Mouse (Mus musculus): ENCODE measurements around the gene Gpr63.
"Not testable (repeated sequence)": the region's sequence is repeated elsewhere in the genome, so short reads cannot be mapped to it uniquely, and the experiment has no call there.

The Gpr63 gene

DNA sequence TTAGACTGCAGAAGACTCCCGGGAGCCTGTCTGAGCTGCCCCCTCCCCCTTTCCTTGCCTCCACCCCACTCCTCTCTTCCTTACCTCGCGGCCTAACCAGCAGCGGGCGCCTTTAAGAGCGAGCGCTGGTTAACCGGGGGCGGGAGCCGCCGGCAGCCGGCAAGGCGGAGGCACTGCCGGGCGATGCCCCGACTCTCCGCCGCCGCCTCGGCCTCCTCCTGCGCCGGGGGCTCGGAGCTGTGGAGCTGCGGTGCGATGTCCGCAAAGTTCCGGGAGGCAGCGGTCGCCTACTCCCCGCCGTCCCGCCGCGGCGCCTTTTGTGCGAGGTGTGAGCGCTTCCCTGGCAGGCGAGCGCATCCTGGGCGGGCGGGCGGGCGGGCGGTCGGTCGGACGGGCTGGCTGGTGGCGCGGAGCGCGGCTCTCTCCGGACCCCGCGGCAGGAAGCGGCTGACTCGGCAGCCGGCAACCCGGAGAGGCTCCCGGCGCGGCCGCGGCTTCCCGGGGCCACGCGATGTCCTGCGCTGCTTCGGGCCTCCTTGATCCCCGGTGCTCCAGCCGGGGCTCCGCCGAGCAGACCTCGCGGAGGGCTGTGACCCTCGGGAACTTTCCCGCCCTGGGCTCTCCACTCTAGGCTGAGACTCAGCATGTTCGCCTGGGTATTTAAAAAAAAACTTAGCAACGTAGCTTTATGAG, at the start of gene Gpr63:
Gene Gpr63 (plus strand): TSS at position 109 of the 693 bp plus-strand sequence.
- DNase-seq (ENCODE audit: low spot score in 2 of 2), result peak in 1 of 2 experiments; percentile 7

DNA sequence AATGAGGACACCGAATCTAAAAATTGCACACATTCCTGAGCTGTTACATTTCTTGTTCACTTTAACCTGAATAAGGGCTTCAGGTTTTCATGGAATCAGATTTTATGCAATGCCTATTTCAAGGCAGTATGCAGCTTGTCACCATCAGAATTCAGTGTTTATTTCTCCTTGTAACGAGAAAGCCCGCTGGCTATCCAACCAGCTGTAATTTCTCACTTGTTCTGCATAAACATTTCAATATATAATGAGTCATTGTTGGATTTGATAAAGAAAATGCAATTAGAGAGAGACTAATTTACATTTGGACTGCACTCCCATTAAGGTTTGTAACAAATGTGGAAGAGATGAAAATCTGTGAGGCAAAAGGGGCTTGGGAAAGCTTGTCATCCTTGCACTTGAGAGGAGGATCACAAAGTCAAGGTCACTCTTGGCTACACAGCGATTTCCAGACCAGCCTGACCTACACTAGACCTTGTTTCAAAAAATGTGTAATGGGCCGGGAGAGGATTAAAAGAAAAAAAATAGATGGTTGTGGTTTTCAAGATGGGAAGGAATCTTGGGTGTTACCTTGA, 46.1 kb upstream of the Gpr63 start:
- DNase-seq (ENCODE audit: low spot score in 2 of 2), result no peak

DNA sequence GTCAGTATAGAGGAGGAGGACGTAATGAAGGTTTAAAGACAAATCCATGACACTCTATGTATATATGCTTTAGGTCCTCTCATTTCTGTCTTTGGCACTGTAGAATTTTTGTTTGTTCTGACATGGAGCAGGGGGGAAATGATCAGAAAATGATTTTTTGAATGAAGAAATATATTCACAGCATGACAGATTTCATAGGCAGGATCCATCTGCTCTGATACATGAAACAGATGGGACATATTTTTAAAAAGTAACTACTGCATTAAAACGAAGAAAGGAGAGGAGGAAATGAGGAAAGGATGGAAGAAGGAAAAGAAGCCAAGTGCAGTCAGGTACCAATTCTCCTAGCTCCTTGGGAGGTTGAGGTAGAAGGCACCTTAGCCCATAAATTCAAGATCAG, 41.5 kb upstream of the Gpr63 start:
- DNase-seq (ENCODE audit: low spot score in 2 of 2), result no peak

DNA sequence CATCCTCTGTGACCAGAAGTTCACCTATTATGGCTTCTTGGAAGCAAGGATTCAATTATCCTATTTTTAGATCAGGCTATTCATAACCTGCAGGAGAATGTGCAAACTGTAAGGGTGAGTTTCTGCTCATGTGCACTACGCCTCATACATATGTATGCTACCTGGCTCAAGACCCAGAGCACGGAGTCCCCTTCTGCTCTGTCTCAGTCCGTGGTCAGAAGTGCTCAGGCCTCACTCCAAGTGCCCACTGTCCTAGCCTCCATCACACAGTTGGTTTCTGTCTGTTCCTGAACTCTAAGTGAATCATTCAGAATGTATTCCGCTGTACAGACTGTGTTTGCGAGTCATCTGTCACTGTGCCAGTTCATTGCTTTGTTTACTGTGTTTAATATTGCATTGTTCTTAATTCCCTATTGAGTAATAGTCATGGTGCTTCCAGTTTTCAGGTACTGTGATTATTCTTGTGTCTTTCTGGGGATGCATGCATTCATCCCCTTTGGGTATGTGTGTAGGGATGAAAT, 37.9 kb upstream of the Gpr63 start:
- no peak for DNase-seq (ENCODE audit: low spot score in 2 of 2)

DNA sequence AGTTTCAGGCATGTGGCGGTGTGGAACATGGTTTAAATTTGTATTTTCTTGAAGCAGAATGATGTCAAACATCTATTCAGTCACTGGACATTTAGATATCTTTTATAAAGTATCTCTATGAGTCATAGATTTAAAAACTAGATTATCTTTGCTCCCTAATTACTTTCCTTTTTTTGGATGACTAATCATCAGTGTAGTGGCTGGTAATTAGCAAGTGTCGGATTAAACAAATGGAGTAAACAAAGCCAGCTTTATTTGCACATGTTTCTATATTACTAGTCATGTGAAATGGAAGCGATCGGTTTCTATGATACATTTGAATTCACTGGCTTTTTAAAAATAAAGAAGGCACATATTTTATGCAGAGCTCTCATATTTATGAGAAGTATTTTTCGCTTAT, 37.3 kb upstream of the Gpr63 start:
- no peak for DNase-seq (ENCODE audit: low spot score in 2 of 2)

DNA sequence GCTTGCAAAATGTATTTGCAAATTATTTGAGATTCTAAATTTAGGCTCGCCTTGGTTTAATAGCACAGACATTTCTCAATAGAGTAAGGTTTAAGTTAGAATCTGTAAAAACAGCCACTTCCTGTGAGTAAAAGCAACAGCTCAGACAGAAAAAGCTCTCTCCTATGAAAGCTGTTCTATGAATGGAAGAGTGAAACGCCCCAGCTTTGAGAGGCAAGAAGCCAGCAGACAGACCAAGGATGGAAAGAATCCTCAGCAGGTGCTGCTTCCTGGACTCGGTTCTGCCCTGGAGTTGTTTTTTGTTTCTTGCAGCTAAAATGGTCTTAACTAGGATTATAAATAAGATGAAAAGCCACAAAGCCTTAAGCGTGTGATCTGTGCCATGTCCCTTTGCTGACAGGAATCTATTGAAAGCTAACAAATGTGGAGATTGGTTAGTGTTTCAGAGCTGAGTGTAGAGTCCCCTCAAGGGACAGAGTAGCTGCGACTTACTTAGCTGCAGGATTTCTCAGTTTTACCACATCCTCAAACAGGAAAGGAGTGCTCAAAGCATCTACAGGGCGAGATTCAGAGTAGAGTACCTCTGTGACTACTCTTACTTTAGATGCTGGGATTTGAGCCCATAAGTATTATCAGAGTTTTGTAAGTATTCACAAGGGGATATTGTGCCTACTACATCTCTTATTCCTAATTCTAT, 23.3 kb upstream of the Gpr63 start:
- DNase-seq (ENCODE audit: low spot score in 2 of 2), result no peak

DNA sequence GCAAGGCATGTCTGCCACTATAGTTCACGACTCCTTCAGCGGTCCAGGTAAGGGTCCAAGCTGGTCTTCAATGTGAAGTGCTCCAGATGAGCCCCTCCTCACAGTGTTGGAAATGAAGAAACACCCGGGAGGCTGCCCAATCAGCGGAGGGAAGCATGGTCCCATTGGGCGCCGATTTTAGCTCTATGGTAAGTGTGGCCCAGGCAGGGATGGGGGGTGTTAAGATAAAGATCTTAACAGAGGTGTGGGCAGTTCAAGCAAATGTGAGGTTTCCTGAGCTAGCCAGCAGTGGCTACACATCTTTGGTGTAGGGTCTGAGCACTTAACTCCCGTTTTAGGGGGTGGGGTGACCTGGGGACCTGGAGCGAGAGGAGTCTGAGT, 299 bp upstream of the Gpr63 start:
- no peak for DNase-seq (ENCODE audit: low spot score in 2 of 2)

DNA sequence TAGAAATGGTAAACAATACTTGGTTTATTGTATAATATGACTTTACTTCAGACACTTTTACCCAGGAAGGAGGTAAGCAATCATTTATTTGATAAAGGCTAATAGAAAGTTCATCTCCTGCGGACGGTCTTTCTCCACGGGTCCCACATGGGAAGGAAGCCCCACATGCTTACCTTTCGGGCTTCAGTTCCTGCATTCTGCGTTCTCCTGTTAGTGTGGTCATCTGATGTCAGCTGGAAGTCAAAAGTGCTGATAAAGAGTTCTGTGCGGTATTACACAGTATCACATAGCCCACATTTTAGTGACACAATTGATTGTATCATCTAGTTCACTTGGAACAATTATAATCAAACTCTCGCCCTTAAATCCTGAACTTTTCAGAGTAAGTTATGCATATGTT, 1.0 kb downstream of the Gpr63 start:
- no peak for DNase-seq (ENCODE audit: low spot score in 2 of 2)

DNA sequence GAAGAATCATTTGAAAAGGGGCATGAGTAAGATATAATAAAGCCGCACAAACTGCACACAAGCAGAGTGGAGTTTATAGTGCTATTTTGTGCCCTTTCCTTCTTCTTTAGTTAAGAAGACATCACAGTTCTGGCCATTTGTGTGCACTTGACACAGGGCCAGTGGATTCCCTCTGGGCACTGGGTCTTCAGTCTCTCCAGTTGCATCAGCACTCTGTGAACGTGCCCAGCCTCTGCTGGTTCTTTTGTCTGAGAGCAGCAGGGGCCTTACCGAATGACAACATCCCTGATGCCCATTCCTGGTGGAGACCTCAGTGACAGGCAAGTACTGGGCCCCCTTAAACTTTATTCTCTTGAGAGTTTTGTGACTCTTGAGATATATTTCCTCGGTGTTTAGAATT, 12.4 kb downstream of the Gpr63 start:
- DNase-seq (ENCODE audit: low spot score in 2 of 2), result no peak

DNA sequence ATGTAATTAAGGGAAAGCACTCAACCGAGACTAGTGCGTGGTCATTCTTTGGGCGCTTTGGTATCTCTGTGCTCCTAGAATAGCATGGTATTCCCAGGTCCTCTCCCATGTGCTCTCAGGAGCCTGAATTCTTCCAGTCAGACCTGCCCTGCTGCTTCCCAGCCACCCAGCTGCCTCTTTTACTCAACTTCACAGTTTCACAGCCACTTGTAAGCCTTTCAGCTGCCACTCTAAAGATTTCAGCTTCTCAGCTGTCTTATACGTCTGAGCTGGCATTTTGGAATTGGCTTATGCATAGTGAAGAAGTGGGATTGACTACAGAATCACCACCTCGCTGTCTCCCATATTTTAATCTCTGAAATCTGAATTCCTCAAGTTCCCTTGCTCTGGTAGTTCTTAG, 19.4 kb downstream of the Gpr63 start:
- no peak for DNase-seq (ENCODE audit: low spot score in 2 of 2)

DNA sequence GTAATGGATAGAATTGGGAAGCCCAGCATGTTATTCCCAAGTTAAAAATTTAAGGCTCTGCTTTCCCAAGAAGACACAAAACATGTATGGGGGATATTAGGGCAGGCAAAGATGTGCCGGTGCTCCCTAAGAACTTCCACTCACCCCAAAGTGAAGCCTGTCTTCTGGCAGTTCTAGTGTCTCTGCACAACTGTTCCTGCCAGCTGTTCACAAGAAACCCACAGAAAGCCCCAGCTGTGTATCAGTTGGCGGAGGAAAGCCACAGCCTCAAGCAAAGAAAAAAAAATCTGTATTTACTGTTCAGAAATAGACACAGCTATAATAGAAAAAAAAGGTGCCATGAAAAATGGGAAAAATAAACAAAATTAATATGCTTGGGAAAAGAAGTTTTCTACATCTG, 25.3 kb downstream of the Gpr63 start:
- no peak for DNase-seq (ENCODE audit: low spot score in 2 of 2)

DNA sequence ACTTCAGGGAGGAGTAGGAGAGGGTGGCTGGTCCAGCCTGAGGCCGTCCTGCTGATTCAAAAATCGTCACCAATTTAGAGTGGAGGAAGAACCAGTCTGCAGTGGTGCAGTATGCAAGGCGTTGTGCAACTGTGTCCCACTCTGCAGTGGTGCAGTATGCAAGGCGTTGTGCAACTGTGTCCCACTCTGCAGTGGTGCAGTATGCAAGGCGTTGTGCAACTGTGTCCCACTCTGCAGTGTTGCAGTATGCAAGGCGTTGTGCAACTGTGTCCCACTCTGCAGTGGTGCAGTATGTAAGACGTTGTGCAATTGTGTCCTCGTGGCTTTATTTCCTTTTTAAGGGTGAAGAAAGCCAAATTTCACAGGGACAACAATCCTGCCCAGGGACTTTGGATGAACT, 43.1 kb downstream of the Gpr63 start:
- not testable (repeated sequence) for DNase-seq (ENCODE audit: low spot score in 2 of 2)

DNA sequence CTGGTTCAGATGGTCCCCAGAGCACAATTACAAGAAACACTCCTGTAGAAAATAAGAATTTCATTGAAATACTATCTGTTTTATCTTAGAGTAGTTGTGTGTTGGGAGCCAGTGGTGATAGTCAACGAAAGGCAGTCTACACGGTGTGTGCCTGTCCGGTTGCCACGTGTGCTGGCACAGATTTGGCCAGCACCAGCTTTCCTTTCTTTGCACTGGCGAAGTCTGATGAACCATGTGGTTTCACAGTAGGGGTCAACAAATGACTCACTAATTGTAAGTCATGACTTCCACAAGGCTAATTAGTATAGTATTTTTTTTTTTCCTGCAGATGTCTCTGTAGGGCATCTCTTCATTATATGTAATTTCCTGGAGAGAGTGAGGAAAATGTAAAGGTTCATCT, 45.6 kb downstream of the Gpr63 start:
- DNase-seq (ENCODE audit: low spot score in 2 of 2), result no peak

DNA sequence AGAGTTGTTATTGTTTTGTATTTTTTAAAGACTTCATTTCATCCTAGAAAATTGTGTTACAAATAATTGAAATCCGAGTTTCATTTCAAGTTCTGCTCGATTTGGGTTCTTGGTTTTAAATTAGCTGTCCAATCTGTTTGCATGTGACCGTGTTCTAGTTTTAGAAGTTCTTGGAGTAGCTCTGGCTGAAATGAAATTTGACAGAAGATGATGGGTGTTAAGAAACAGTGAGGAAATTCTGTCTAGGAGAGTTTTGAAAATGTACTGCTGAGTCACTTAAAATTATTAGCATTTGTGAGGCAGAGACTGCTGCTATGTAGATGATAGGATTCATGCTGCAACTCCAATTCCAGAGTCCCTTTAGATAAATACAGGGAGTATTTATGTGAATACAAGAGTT, 46.5 kb downstream of the Gpr63 start:
- DNase-seq (ENCODE audit: low spot score in 2 of 2), result no peak

DNA sequence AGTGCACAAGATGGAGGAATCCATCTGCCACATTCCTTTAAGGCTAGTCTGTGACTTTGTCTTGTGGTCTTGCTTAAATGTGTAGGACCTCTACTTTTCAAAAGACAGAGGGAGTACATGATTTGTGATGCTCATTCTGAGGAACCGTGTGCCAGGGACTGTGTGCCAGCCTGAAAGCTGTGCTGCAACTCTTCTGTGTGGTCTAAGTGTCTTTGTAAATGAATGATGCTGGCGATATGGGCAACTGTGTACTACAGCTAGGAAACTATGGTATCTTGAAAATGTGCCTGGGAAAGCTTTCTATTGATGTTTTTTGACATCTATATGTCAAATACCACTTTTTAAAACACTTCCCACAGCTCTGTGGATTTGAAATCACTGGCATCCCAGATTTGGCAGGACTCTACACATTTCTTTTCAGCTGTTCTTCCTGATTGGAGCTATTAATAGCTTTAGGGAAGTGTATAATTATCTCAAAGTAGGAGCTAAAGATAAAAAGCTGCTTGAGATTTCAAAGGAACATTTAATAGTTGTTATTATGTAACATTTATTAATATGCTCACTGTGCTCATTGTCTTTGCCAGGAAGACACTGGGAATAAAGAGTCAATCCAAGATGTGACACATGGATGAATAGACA, 48.9 kb downstream of the Gpr63 start:
- DNase-seq (ENCODE audit: low spot score in 2 of 2), result no peak

DNA sequence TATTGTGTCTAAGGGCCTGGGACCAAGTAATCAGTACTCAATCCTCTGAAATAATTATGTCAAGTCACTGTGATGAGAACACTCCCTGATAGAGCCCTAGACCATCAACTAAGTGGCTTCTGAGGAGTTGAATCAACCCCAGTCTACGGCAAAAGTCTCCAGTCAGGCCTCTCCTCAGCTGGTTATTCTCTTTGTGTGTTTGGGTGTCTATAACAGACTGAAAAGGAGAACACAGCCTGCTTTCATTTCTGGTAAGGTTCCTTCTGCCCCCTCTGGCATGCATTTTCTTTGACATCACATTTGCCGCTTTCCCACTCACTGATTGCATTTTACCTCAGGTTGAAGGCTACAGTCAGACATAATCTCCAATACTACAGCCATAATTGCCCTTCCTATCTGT, 62.0 kb downstream of the Gpr63 start:
- DNase-seq (ENCODE audit: low spot score in 2 of 2), result no peak

DNA sequence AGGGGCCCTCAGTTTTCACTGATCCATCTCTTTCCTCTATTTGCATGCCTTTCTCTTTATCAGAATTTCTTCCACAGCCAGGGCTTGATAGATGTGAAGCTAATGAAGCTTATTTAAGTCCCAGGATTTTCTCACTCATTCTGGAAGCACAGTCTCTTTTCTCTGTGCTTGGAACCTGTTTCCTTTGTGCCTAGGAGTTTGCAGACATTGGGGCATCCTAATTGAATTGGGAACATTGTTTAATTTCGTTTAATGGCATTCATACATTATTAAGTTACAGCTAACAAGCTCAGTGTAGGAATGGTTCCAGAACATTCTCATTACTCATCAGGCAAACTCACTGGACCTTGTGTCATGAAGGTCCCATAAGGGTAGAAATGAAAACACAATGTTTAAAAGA, 62.5 kb downstream of the Gpr63 start:
- DNase-seq (ENCODE audit: low spot score in 2 of 2), result no peak

DNA sequence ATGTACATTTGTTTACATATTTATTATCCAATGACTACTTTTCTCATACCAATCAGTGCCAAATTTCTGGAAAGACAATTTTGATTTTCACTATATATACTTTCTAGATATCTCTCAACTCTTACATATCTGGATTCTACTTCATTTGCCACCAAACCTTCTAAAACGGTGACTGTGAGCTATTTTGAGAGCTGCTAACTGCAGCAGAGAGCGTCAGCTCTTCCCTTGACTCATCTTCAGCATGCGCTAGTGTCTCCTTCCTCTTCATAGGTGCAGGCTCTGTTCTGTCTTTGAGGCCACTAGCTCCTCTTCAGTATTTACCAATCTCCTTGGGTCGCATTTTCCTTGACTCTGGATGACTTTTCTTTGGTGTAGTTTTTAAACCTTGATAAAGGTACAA, 63.7 kb downstream of the Gpr63 start:
- DNase-seq (ENCODE audit: low spot score in 2 of 2), result no peak

DNA sequence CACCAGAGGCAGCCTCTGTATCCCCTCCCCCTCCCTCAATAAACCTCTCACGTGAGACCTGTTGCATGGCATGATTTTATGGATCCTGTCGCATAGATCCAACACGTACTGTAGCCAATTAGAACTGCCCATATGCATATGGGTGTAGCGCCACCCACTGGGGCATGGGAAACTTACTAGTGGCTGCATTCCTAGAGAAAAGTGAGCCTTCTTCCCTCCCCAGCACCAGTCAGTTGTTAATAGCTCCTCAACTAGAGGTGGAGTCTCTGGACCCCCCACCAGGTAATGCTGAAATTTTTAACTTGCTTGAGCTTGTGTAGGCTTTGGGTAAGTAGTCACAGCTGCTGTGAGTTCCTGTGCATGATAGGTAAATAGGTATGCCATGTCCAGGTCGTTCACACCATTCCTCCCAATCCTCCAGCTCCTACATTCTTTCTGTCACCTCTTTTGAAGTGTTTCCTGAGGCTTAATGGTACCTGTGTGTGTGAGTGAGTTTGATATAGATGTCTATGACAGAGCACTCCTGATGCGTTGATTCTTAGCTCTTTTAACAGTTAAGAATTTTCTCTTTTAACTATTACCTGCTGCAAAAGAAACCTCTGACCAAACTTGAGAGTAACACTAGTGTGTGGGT, 69.1 kb downstream of the Gpr63 start:
- DNase-seq (ENCODE audit: low spot score in 2 of 2), result no peak

DNA sequence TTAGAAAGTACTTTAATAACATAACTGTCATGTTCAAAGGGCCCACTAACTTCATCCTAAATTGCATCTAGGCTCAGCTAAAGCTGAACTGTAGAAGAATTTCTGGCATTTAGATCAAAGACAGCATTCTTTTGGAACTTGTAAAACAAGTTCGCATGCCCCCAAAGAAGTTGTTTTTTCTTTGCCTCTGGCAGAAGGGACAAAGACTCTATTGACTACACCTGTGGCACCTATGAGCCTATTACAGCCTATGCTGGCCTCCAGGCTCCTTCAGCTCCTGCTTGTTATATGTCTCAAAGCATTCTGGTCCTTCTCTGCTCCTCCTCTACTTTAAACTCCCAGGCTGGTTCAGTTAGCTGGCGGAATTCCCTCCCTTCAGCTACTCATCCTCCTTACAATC, 69.6 kb downstream of the Gpr63 start:
- DNase-seq (ENCODE audit: low spot score in 2 of 2), result no peak

DNA sequence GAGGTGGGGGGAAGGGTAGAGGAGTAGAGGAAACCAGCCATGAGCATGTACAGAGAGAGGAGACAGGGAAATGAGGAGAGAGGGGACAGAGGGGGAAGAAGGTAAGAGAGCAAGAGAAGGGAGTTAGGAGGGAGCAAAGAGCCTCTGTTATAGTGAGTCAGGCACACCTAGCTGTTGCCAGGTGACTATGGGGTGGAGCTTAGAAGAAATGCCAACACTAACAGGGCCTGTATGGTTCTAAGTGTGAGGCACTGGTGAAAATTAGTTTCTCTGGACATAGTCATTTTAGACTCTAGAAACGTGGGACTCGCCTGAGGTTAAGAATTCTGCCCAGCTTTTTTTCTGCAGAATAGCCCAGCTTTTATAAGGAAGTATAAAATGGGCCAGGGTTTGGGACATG, 71.1 kb downstream of the Gpr63 start:
- DNase-seq (ENCODE audit: low spot score in 2 of 2), result no peak

DNA sequence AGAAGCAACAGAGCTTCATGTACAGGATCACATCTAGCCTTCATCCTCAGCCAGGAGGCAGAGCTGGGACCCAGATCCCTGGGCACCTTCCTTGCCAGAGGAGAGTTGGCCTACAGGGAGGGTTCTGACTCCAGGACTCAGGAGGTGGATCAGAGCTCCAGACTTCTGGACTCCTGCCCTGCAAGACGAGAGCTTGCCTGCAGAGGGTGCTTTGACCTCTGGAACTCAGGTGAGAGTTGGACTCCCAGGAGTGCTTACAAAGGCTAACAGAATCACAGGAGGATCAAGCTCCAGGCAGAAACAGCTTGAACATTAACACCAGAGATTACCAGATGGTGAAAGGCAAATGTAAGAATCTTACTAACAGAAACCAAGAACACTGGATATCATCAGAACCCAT, 89.3 kb downstream of the Gpr63 start:
- DNase-seq (ENCODE audit: low spot score in 2 of 2), result not testable (repeated sequence)

Measured in natural killer cell, adult 2 months (primary cell).